Mouse (Mus musculus) limb, embryonic 12.5 days (tissue): Measurements from ENCODE around the gene Pold4. TPM values are rescaled to one million over a fixed set of nuclear protein-coding genes. Genes with fewer than 3 reads are reported as not detected.

Source experiments
- ATAC-seq: fragments of 200-750 bp; cut with Nextera tagmentation; 2 replicates; pipeline ENCODE4 v1.8.0; 2017; ENCODE audit warnings: low read depth, moderate TSS enrichment; ENCODE audit not compliant: insufficient number of reproducible peaks, insufficient read depth, low FRiP score, low TSS enrichment
- H3K27ac ChIP-seq: fragments of 300-500 bp; sonication (generic); 2 replicates; pipeline ENCODE4 v1.5.1; 2016; ENCODE audit warnings: mild to moderate bottlenecking, moderate library complexity
- H3K27me3 ChIP-seq: fragments of 300-500 bp; sonication (generic); 2 replicates; pipeline ENCODE4 v1.6.1; 2016; ENCODE audit warnings: mild to moderate bottlenecking, moderate library complexity
- H3K36me3 ChIP-seq: fragments of 300-500 bp; sonication (generic); 2 replicates; pipeline ENCODE4 v1.6.1; 2016; ENCODE audit warnings: mild to moderate bottlenecking, moderate library complexity
- H3K4me1 ChIP-seq: fragments of 300-500 bp; sonication (generic); replicated peaks from 2 replicates; pipeline ENCODE4 v1.6.1; 2016
- H3K4me2 ChIP-seq: fragments of 300-500 bp; sonication (generic); 2 replicates; pipeline ENCODE4 v1.6.1; 2016; ENCODE audit warnings: mild to moderate bottlenecking, moderate library complexity
- H3K4me3 ChIP-seq: fragments of 300-500 bp; sonication (generic); replicated peaks from 2 replicates; pipeline ENCODE4 v1.5.1; 2016; ENCODE audit warnings: mild to moderate bottlenecking
- H3K9ac ChIP-seq: fragments of 300-500 bp; sonication (generic); replicated peaks from 2 replicates; pipeline ENCODE4 v1.6.1; 2016; ENCODE audit warnings: mild to moderate bottlenecking, moderate library complexity
- H3K9me3 ChIP-seq: fragments of 300-500 bp; sonication (generic); 2 replicates; pipeline ENCODE4 v1.6.1; 2016; ENCODE audit warnings: mild to moderate bottlenecking, moderate library complexity
- WGBS: fragments of 180-500 bp; shearing (Covaris S2); methylation state at CpG from one replicate; pipeline ENCODE4 v1.1.7; 2016; 5-methylcytosine and 5-hydroxymethylcytosine counted together
- polyA plus RNA-seq: library from polyadenylated mRNA; unstranded; fragments of >200 nt; fragmentation: Nextera tagmentation; extraction: Ambion mirVana; gene quantifications from 2 replicates; pipeline ENCODE4 v1.2.1, GENCODE M21; 2016

The Pold4 gene
- polyA plus RNA-seq, 1 experiment from 2014 or later, result 13.8 TPM

- peak; percentile 90 for ATAC-seq
- H3K27ac ChIP-seq, result no peak overlapping the region
Observed at GRCm38 (mm10) chr19:4257216-4257896, 25.7 kb downstream of the Pold4 start.

GRCm38 (mm10) chr19:4257897-4258252 lies 26.2 kb downstream of the Pold4 start:
- WGBS, result 18% methylated on average over 12 of the region's 12 CpGs
- H3K9me3 ChIP-seq, result peaks cover 3% of the 10 kb centered on the region; the same call in 1 of the 2 replicates
- H3K4me1 ChIP-seq, result peaks cover 8% of the 10 kb centered on the region; the same call in 1 of the 2 replicates
- H3K36me3 ChIP-seq, result no peaks in the 10 kb centered on the region
- H3K27me3 ChIP-seq, result no peaks in the 10 kb centered on the region
- H3K4me3 ChIP-seq, result peak overlapping the region; percentile 61
- peak overlapping the region; percentile 66 for H3K9ac ChIP-seq
- no peak overlapping the region for H3K27ac ChIP-seq
- peak overlapping the region; percentile 92 for H3K4me2 ChIP-seq
- peak; percentile 41; the same call in 1 of the 2 replicates for ATAC-seq

More at GRCm38 (mm10) chr19:4257216-4257896, 25.7 kb downstream of the Pold4 start:
- Histone ChIP-seq H3K9ac (peak overlapping the region; percentile 66), H3K9me3 (peaks cover 3% of the 10 kb centered on the region; the same call in 1 of the 2 replicates), H3K4me1 (peaks cover 8% of the 10 kb centered on the region; the same call in 1 of the 2 replicates), H3K4me3 (peak overlapping the region; percentile 61), H3K36me3 (no peaks in the 10 kb centered on the region), H3K27me3 (no peaks in the 10 kb centered on the region), H3K4me2 (peak overlapping the region; percentile 92)
- under 1% methylated on average over 41 of the region's 41 CpGs for WGBS

GRCm38 (mm10) chr19:4261038-4261698 lies 29.5 kb downstream of the Pold4 start:
- H3K27me3 ChIP-seq, result peaks cover 3% of the 10 kb centered on the region
- H3K4me3 ChIP-seq, result no peak overlapping the region
- no peak overlapping the region for H3K27ac ChIP-seq
- peaks cover 13% of the 10 kb centered on the region for H3K4me1 ChIP-seq
- no peak overlapping the region for H3K9ac ChIP-seq
- WGBS, result 63% methylated on average over 8 of the region's 8 CpGs
- ATAC-seq, result no peak
- no peak overlapping the region for H3K4me2 ChIP-seq
- no peaks in the 10 kb centered on the region for H3K9me3 ChIP-seq
- no peaks in the 10 kb centered on the region; the same call in 1 of the 2 replicates for H3K36me3 ChIP-seq

- Histone ChIP-seq H3K4me2 (no peak overlapping the region), H3K27me3 (peaks cover 14% of the 10 kb centered on the region), H3K36me3 (no peaks in the 10 kb centered on the region; the same call in 1 of the 2 replicates), H3K9me3 (no peaks in the 10 kb centered on the region), H3K27ac (no peak overlapping the region), H3K4me1 (peaks cover 9% of the 10 kb centered on the region), H3K4me3 (no peak overlapping the region), H3K9ac (0 out of 2 replicates have a peak overlapping the region, but pooled peaks have one; percentile 32)
- ATAC-seq, result no peak
- 75% methylated on average over 6 of the region's 6 CpGs for WGBS
Observed at GRCm38 (mm10) chr19:4262756-4263155, 31.1 kb downstream of the Pold4 start.

GRCm38 (mm10) chr19:4263702-4264101 lies 32.0 kb downstream of the Pold4 start:
- Histone ChIP-seq H3K27me3 (peaks cover 24% of the 10 kb centered on the region), H3K27ac (no peak overlapping the region), H3K4me3 (no peak overlapping the region), H3K36me3 (no peaks in the 10 kb centered on the region; the same call in 1 of the 2 replicates), H3K9ac (no peak overlapping the region), H3K9me3 (no peaks in the 10 kb centered on the region), H3K4me1 (peaks cover 13% of the 10 kb centered on the region; the same call in 1 of the 2 replicates), H3K4me2 (no peak overlapping the region)
- WGBS, result 65% methylated on average over 14 of the region's 14 CpGs
- ATAC-seq, result 0 out of 2 replicates have a peak, but pooled peaks have one; percentile 8

- H3K4me3 ChIP-seq, result no peak overlapping the region
- WGBS, result 91% methylated on average over 6 of the region's 6 CpGs
- H3K9ac ChIP-seq, result no peak overlapping the region
- H3K27me3 ChIP-seq, result peaks cover 29% of the 10 kb centered on the region
- H3K4me2 ChIP-seq, result no peak overlapping the region
- ATAC-seq, result no peak
- H3K9me3 ChIP-seq, result no peaks in the 10 kb centered on the region
- peaks cover 18% of the 10 kb centered on the region; the same call in 1 of the 2 replicates for H3K4me1 ChIP-seq
- H3K27ac ChIP-seq, result no peak overlapping the region
- H3K36me3 ChIP-seq, result no peaks in the 10 kb centered on the region; the same call in 1 of the 2 replicates
Observed at GRCm38 (mm10) chr19:4264171-4264780, 32.6 kb downstream of the Pold4 start.

GRCm38 (mm10) chr19:4265956-4266355 lies 34.3 kb downstream of the Pold4 start:
- no peak for ATAC-seq
- Histone ChIP-seq H3K36me3 (peaks cover 6% of the 10 kb centered on the region; the same call in 1 of the 2 replicates), H3K27me3 (peaks cover 46% of the 10 kb centered on the region), H3K9me3 (no peaks in the 10 kb centered on the region), H3K4me1 (peaks cover 20% of the 10 kb centered on the region; the same call in 1 of the 2 replicates), H3K4me2 (no peak overlapping the region), H3K4me3 (no peak overlapping the region), H3K9ac (no peak overlapping the region), H3K27ac (no peak overlapping the region)
- 62% methylated on average over 4 of the region's 4 CpGs for WGBS

GRCm38 (mm10) chr19:4268566-4269361 lies 37.1 kb downstream of the Pold4 start, which contains the start of gene Ssh3:
Ssh3 (minus strand) TSS chr19:4269180.
- 5% methylated on average over 46 of the region's 46 CpGs for WGBS
- H3K27ac ChIP-seq, result no peak within 1 kb of the TSS
- peak within 1 kb of the TSS; percentile 63 for H3K9ac ChIP-seq
- peak within 1 kb of the TSS; percentile 79 for H3K4me2 ChIP-seq
- ATAC-seq, result peak; percentile 84
- peak within 1 kb of the TSS; percentile 50 for H3K4me3 ChIP-seq
- peaks cover 15% of the 10 kb centered on the region; the same call in 1 of the 2 replicates for H3K4me1 ChIP-seq
- peaks cover 21% of the 10 kb centered on the region for H3K36me3 ChIP-seq
- no peaks in the 10 kb centered on the region for H3K9me3 ChIP-seq
- H3K27me3 ChIP-seq, result peaks cover 50% of the 10 kb centered on the region

GRCm38 (mm10) chr19:4270187-4270586 lies 38.5 kb downstream of the Pold4 start:
- Histone ChIP-seq H3K27me3 (peaks cover 50% of the 10 kb centered on the region), H3K4me1 (peaks cover 15% of the 10 kb centered on the region; the same call in 1 of the 2 replicates)
- WGBS, result 60% methylated on average over 6 of the region's 6 CpGs

GRCm38 (mm10) chr19:4270972-4271371 lies 39.3 kb downstream of the Pold4 start:
- Histone ChIP-seq H3K4me2 (no peak overlapping the region), H3K4me1 (peaks cover 15% of the 10 kb centered on the region; the same call in 1 of the 2 replicates), H3K4me3 (no peak overlapping the region), H3K27me3 (peaks cover 48% of the 10 kb centered on the region), H3K36me3 (peaks cover 21% of the 10 kb centered on the region), H3K9ac (no peak overlapping the region), H3K9me3 (no peaks in the 10 kb centered on the region), H3K27ac (no peak overlapping the region)
- WGBS, result 96% methylated on average over 11 of the region's 11 CpGs
- ATAC-seq, result no peak

More at GRCm38 (mm10) chr19:4270187-4270586, 38.5 kb downstream of the Pold4 start:
- ATAC-seq, result no peak
- Histone ChIP-seq H3K36me3 (peaks cover 21% of the 10 kb centered on the region), H3K9ac (no peak overlapping the region), H3K4me2 (no peak overlapping the region), H3K9me3 (no peaks in the 10 kb centered on the region), H3K27ac (no peak overlapping the region), H3K4me3 (no peak overlapping the region)
